Mouse (Mus musculus) liver, embryonic 12.5 days (tissue): ENCODE measurements around the gene Sugt1. TPM values are rescaled to one million over a fixed set of nuclear protein-coding genes. Genes with fewer than 3 reads are reported as not detected.
A peak's percentile ranks its signal among the peaks of the same experiment; 100 is the strongest.

Experiments
- ATAC-seq: fragments of 200-750 bp; cut with Nextera tagmentation; 2 replicates; pipeline ENCODE4 v1.8.0; 2017; ENCODE audit warnings: moderate number of reproducible peaks, mild to moderate bottlenecking, moderate library complexity
- H3K27ac ChIP-seq: fragments of 300-500 bp; sonication (generic); 2 replicates; pipeline ENCODE4 v1.5.1; 2016; ENCODE audit warnings: mild to moderate bottlenecking
- H3K27me3 ChIP-seq: fragments of 300-500 bp; sonication (generic); replicated peaks from 2 replicates; pipeline ENCODE4 v1.6.1; 2016; ENCODE audit warnings: mild to moderate bottlenecking, moderate library complexity
- H3K36me3 ChIP-seq: fragments of 300-500 bp; sonication (generic); 2 replicates; pipeline ENCODE4 v1.6.1; 2016; ENCODE audit warnings: mild to moderate bottlenecking, moderate library complexity
- H3K4me1 ChIP-seq: fragments of 300-500 bp; sonication (generic); 2 replicates; pipeline ENCODE4 v1.6.1; 2016
- H3K4me2 ChIP-seq: fragments of 300-500 bp; sonication (generic); 2 replicates; pipeline ENCODE4 v1.6.1; 2016; ENCODE audit warnings: mild to moderate bottlenecking, moderate library complexity
- H3K4me3 ChIP-seq: fragments of 300-500 bp; sonication (generic); 2 replicates; pipeline ENCODE4 v1.5.1; 2016; ENCODE audit warnings: mild to moderate bottlenecking, moderate library complexity
- H3K9ac ChIP-seq: fragments of 300-500 bp; sonication (generic); 2 replicates; pipeline ENCODE4 v1.6.1; 2016; ENCODE audit warnings: mild to moderate bottlenecking, moderate library complexity
- H3K9me3 ChIP-seq: fragments of 300-500 bp; sonication (generic); replicated peaks from 2 replicates; pipeline ENCODE4 v1.6.1; 2016; ENCODE audit warnings: mild to moderate bottlenecking, moderate library complexity
- WGBS: fragments of 180-500 bp; shearing (Covaris S2); methylation state at CpG from one replicate; pipeline ENCODE4 v1.1.7; 2016; ENCODE audit not compliant: insufficient replicate concordance; 5-methylcytosine and 5-hydroxymethylcytosine counted together
- polyA plus RNA-seq: library from polyadenylated mRNA; unstranded; fragments of >200 nt; fragmentation: Nextera tagmentation; extraction: Ambion mirVana; gene quantifications from 2 replicates; pipeline ENCODE4 v1.2.1, GENCODE M21; 2016

Gene Sugt1
- polyA plus RNA-seq, 1 experiment from 2014 or later, result 57.7 TPM

- Histone ChIP-seq H3K27ac (peak overlapping the region; percentile 89), H3K9ac (peak overlapping the region; percentile 77), H3K4me3 (peak overlapping the region; percentile 71), H3K4me2 (peak overlapping the region; percentile 80), H3K27me3 (no peaks in the 10 kb centered on the region), H3K36me3 (peaks cover 32% of the 10 kb centered on the region), H3K4me1 (peaks cover 29% of the 10 kb centered on the region), H3K9me3 (no peaks in the 10 kb centered on the region)
- no peak for ATAC-seq
- WGBS, result 24% methylated on average over 16 of the region's 16 CpGs
These were observed 872 bp upstream of the Sugt1 start for GRCm38 (mm10) chr14:79586499-79587138.

- Histone ChIP-seq H3K4me1 (peaks cover 29% of the 10 kb centered on the region), H3K9me3 (no peaks in the 10 kb centered on the region), H3K9ac (peak overlapping the region; percentile 71), H3K27ac (peak overlapping the region; percentile 89), H3K4me2 (peak overlapping the region; percentile 80), H3K4me3 (peak overlapping the region; percentile 71), H3K36me3 (peaks cover 30% of the 10 kb centered on the region), H3K27me3 (no peaks in the 10 kb centered on the region)
- 1% methylated on average over 9 of the region's 9 CpGs for WGBS
- ATAC-seq, result peak; percentile 35
These were observed 350 bp downstream of the Sugt1 start for GRCm38 (mm10) chr14:79587852-79588229.

DNA sequence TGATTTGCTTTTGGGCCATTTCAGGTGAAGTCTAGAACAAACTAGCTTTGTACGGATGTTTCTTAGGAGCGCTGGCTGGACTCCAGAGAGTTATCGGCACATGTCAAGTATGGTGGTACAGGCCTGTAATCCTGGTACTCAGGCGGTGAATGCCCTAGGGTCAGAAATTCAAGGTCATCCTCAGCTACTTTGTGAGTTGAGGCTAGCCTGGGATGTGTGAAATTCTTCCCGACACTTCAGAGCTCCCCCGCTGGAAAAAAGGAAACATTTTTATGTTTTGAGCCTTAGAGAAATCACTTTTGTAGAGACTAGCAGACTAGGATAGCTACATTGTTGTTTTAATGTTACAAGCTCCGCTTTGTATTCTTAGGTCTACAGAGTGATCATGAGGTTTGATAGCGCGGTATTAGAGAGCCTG is 1.1 kb downstream of the Sugt1 start:
- Histone ChIP-seq H3K4me1 (peaks cover 29% of the 10 kb centered on the region), H3K9me3 (no peaks in the 10 kb centered on the region), H3K4me2 (peak overlapping the region; percentile 80), H3K4me3 (peak overlapping the region; percentile 71), H3K27me3 (no peaks in the 10 kb centered on the region), H3K9ac (peak overlapping the region; percentile 71), H3K36me3 (peaks cover 26% of the 10 kb centered on the region; the same call in 1 of the 2 replicates), H3K27ac (0 out of 2 replicates have a peak overlapping the region, but pooled peaks have one; percentile 89)
- WGBS, result 74% methylated on average over 9 of the region's 9 CpGs
- ATAC-seq, result no peak

- 83% methylated on average over 6 of the region's 6 CpGs for WGBS
These were observed 1.9 kb downstream of the Sugt1 start for GRCm38 (mm10) chr14:79589401-79589800.

DNA sequence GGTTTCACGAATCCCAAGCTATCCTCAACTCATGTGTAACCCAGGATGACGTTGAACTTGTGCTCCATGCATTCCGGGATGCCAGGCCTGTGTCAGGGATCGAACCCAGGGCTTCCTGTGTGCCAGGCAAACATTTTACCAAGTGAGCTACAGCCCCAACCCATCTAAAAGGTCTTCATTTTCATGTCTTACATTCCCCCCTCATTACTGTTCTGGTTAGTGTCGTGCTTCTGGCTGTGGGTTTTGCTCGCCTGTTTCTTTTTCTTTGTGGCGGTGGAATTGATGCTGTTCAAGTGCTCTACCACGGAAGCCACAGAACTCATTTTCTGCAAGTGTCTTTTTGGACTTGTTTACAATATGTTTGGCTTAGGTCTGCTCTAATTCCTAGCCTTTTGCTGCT is 3.4 kb downstream of the Sugt1 start:
- Histone ChIP-seq H3K4me1 (peaks cover 28% of the 10 kb centered on the region), H3K36me3 (peaks cover 35% of the 10 kb centered on the region), H3K27me3 (no peaks in the 10 kb centered on the region), H3K9ac (no peak overlapping the region), H3K27ac (no peak overlapping the region), H3K4me2 (no peak overlapping the region), H3K4me3 (no peak overlapping the region), H3K9me3 (no peaks in the 10 kb centered on the region)
- WGBS, result 86% methylated on average over 8 of the region's 8 CpGs
- ATAC-seq, result no peak

More at GRCm38 (mm10) chr14:79589401-79589800, 1.9 kb downstream of the Sugt1 start:
- H3K27me3 ChIP-seq, result no peaks in the 10 kb centered on the region
- no peak for ATAC-seq
- H3K9ac ChIP-seq, result no peak overlapping the region
- no peak overlapping the region for H3K27ac ChIP-seq
- no peaks in the 10 kb centered on the region for H3K9me3 ChIP-seq
- no peak overlapping the region for H3K4me3 ChIP-seq
- peaks cover 22% of the 10 kb centered on the region for H3K36me3 ChIP-seq
- H3K4me1 ChIP-seq, result peaks cover 29% of the 10 kb centered on the region
- H3K4me2 ChIP-seq, result peak overlapping the region; percentile 80; the same call in 1 of the 2 replicates

GRCm38 (mm10) chr14:79591611-79592010 is 4.1 kb downstream of the Sugt1 start:
- peaks cover 41% of the 10 kb centered on the region for H3K36me3 ChIP-seq
- 78% methylated on average over 2 of the region's 2 CpGs for WGBS

GRCm38 (mm10) chr14:79594069-79594468 is 6.6 kb downstream of the Sugt1 start:
- H3K9ac ChIP-seq, result no peak overlapping the region
- no peaks in the 10 kb centered on the region for H3K27me3 ChIP-seq
- no peak overlapping the region for H3K4me2 ChIP-seq
- no peaks in the 10 kb centered on the region for H3K9me3 ChIP-seq
- H3K27ac ChIP-seq, result no peak overlapping the region
- ATAC-seq, result no peak
- H3K4me1 ChIP-seq, result peaks cover 6% of the 10 kb centered on the region
- 80% methylated on average over 5 of the region's 5 CpGs for WGBS
- peaks cover 62% of the 10 kb centered on the region for H3K36me3 ChIP-seq
- H3K4me3 ChIP-seq, result no peak overlapping the region

More at GRCm38 (mm10) chr14:79591611-79592010, 4.1 kb downstream of the Sugt1 start:
- Histone ChIP-seq H3K4me1 (peaks cover 21% of the 10 kb centered on the region), H3K9me3 (no peaks in the 10 kb centered on the region), H3K4me2 (no peak overlapping the region), H3K4me3 (no peak overlapping the region), H3K27ac (no peak overlapping the region), H3K27me3 (no peaks in the 10 kb centered on the region), H3K9ac (no peak overlapping the region)
- ATAC-seq, result no peak

- no peaks in the 10 kb centered on the region for H3K27me3 ChIP-seq
- H3K9me3 ChIP-seq, result no peaks in the 10 kb centered on the region
- no peak overlapping the region for H3K4me2 ChIP-seq
- ATAC-seq, result no peak
- no peak overlapping the region for H3K4me3 ChIP-seq
- no peak overlapping the region for H3K27ac ChIP-seq
- no peak overlapping the region for H3K9ac ChIP-seq
- H3K36me3 ChIP-seq, result peaks cover 72% of the 10 kb centered on the region
- WGBS, result 78% methylated on average over 4 of the region's 4 CpGs
- no peaks in the 10 kb centered on the region for H3K4me1 ChIP-seq
These were observed 9.1 kb downstream of the Sugt1 start for GRCm38 (mm10) chr14:79596602-79597001.

DNA sequence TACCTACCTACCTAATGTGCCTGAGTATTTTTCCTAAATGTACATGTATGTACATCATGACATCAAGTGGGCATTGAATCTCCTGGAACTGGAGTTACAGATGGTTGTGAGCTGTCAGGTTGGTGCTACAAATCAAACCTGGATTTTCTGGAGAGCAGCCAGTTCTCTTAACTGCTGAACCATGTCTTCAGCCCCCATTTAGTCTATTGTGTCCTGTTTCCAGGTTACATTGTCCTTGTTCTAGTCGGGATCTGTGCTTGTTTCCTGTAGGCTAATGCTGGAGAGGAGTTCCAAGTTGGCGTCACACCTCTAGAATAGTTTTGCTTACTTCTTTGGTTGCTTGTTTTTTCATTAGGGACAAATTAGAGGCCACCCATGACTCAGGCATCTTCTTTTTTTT is 18.4 kb downstream of the Sugt1 start:
- ATAC-seq, result no peak
- 86% methylated on average over 2 of the region's 2 CpGs for WGBS

GRCm38 (mm10) chr14:79606392-79606791 is 18.9 kb downstream of the Sugt1 start:
- ATAC-seq, result no peak
- H3K9ac ChIP-seq, result no peak overlapping the region
- H3K27ac ChIP-seq, result no peak overlapping the region
- H3K4me2 ChIP-seq, result no peak overlapping the region
- 75% methylated on average over 6 of the region's 6 CpGs for WGBS
- no peak overlapping the region for H3K4me3 ChIP-seq
- no peaks in the 10 kb centered on the region for H3K9me3 ChIP-seq
- no peaks in the 10 kb centered on the region for H3K4me1 ChIP-seq
- peaks cover 84% of the 10 kb centered on the region for H3K36me3 ChIP-seq
- H3K27me3 ChIP-seq, result no peaks in the 10 kb centered on the region

More for the DNA sequence above, 18.4 kb downstream of the Sugt1 start:
- no peak overlapping the region for H3K9ac ChIP-seq
- no peaks in the 10 kb centered on the region for H3K4me1 ChIP-seq
- no peaks in the 10 kb centered on the region for H3K9me3 ChIP-seq
- H3K4me3 ChIP-seq, result no peak overlapping the region
- H3K4me2 ChIP-seq, result no peak overlapping the region
- H3K27ac ChIP-seq, result no peak overlapping the region
- peaks cover 84% of the 10 kb centered on the region for H3K36me3 ChIP-seq
- H3K27me3 ChIP-seq, result no peaks in the 10 kb centered on the region

DNA sequence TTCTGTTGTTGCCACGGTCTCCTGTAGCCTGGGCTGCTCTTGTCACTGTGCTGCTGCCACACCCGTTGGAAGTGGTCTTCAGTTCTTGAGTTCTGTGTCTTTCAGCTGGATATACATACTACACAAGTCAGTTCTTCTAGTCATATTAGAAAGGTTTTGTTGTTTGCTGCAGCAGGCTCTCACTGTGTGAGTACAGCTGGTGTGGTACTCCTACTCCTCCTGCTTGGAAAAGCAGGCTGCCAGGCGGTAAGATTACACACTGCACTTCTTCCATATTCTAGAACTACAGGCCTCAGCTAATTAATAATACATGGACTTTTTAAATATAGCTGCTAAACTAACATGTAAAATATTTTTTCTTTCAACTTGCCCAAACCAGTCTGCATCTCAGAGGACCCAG is 19.4 kb downstream of the Sugt1 start:
- H3K4me1 ChIP-seq, result no peaks in the 10 kb centered on the region
- no peaks in the 10 kb centered on the region for H3K9me3 ChIP-seq
- no peak overlapping the region for H3K4me2 ChIP-seq
- no peaks in the 10 kb centered on the region for H3K27me3 ChIP-seq
- H3K36me3 ChIP-seq, result peaks cover 84% of the 10 kb centered on the region
- ATAC-seq, result no peak
- no peak overlapping the region for H3K4me3 ChIP-seq
- no peak overlapping the region for H3K27ac ChIP-seq
- no peak overlapping the region for H3K9ac ChIP-seq
- WGBS, result 81% methylated on average over 3 of the region's 3 CpGs

GRCm38 (mm10) chr14:79607352-79607751 is 19.9 kb downstream of the Sugt1 start:
- Histone ChIP-seq H3K4me1 (no peaks in the 10 kb centered on the region), H3K36me3 (peaks cover 85% of the 10 kb centered on the region), H3K4me3 (no peak overlapping the region), H3K4me2 (no peak overlapping the region), H3K27ac (no peak overlapping the region), H3K9ac (no peak overlapping the region), H3K27me3 (no peaks in the 10 kb centered on the region), H3K9me3 (no peaks in the 10 kb centered on the region)
- 85% methylated on average over 4 of the region's 4 CpGs for WGBS
- ATAC-seq, result no peak

DNA sequence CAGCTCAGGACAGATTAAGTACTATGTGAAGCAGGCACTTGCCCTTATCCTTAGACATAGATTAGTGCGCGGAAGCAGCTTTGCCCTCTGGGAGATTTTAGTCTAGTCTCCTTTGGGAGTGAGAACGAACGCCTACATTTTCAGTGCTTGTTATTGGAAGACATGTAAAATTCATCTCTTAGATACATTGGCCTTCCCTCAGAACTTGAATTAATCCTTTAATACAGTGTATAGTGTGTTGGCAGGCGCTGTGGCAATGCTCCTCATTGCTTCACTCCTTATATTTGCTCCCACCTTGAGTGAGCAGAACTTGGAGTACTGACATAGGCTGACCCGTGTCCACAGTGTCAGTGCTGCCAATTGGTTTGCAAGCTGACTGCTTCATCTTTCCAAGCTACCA is 20.8 kb downstream of the Sugt1 start:
- ATAC-seq, result no peak
- Histone ChIP-seq H3K9me3 (no peaks in the 10 kb centered on the region), H3K4me1 (no peaks in the 10 kb centered on the region), H3K27ac (no peak overlapping the region), H3K27me3 (no peaks in the 10 kb centered on the region), H3K4me3 (no peak overlapping the region), H3K4me2 (no peak overlapping the region), H3K9ac (no peak overlapping the region), H3K36me3 (peaks cover 87% of the 10 kb centered on the region)
- WGBS, result 82% methylated on average over 6 of the region's 6 CpGs
